Mouse (Mus musculus): ENCODE data around the gene Cygb. TPM values are rescaled to one million over a fixed set of nuclear protein-coding genes. Genes with fewer than 3 reads are reported as not detected.
"Not testable (repeated sequence)": the region's sequence is repeated elsewhere in the genome, so short reads cannot be mapped to it uniquely, and the experiment has no call there.

The Cygb gene
- polyA plus RNA-seq, 1 experiment from 2014 or later, result 12.3 TPM

- Histone ChIP-seq H3K27me3 (replicated peaks; ENCODE audit: control insufficient read depth, insufficient read depth, low read length) (no peaks in the 10 kb centered on the region), H3K36me3 (ENCODE audit: control insufficient read depth, insufficient read depth, low read length) (peaks cover 26% of the 10 kb centered on the region), H3K4me3 (ENCODE audit: low read length) (no peak overlapping the region), H3K9me3 (ENCODE audit: control insufficient read depth, low read length) (no peaks in the 10 kb centered on the region), H3K4me2 (ENCODE audit: low read depth, low read length) (no peak overlapping the region), H3K4me1 (ENCODE audit: control insufficient read depth, insufficient read depth, low read length) (peaks cover 29% of the 10 kb centered on the region), H3K27ac (ENCODE audit: low read length) (peak overlapping the region; percentile 72), H3K9ac (ENCODE audit: low read depth, low read length) (no peak overlapping the region)
- 86% methylated on average over 14 of the region's 14 CpGs for WGBS
- ATAC-seq, result no peak
Measured at GRCm38 (mm10) chr11:116676175-116676976, 22.3 kb upstream of the Cygb start.

GRCm38 (mm10) chr11:116675429-116675828 lies 21.3 kb upstream of the Cygb start:
- not testable (repeated sequence) for H3K9me3 ChIP-seq (ENCODE audit: control insufficient read depth, low read length); H3K27me3 ChIP-seq (replicated peaks; ENCODE audit: control insufficient read depth, insufficient read depth, low read length); H3K9ac ChIP-seq (ENCODE audit: low read depth, low read length); H3K4me3 ChIP-seq (ENCODE audit: low read length)
- peaks cover 35% of the 10 kb centered on the region for H3K4me1 ChIP-seq (ENCODE audit: control insufficient read depth, insufficient read depth, low read length)
- 0 out of 2 replicates have a peak overlapping the region, but pooled peaks have one; percentile 67 for H3K4me2 ChIP-seq (ENCODE audit: low read depth, low read length)
- H3K36me3 ChIP-seq (ENCODE audit: control insufficient read depth, insufficient read depth, low read length), result peaks cover 26% of the 10 kb centered on the region
- 60% methylated on average over 6 of the region's 6 CpGs for WGBS
- peak; percentile 34 for ATAC-seq
- H3K27ac ChIP-seq (ENCODE audit: low read length), result peak overlapping the region; percentile 88

GRCm38 (mm10) chr11:116674616-116675379 lies 20.7 kb upstream of the Cygb start:
- ATAC-seq, result peak; percentile 21; the same call in 1 of the 2 replicates
- Histone ChIP-seq H3K9ac (ENCODE audit: low read depth, low read length) (peak overlapping the region; percentile 25; the same call in 1 of the 2 replicates), H3K27me3 (replicated peaks; ENCODE audit: control insufficient read depth, insufficient read depth, low read length) (no peaks in the 10 kb centered on the region), H3K36me3 (ENCODE audit: control insufficient read depth, insufficient read depth, low read length) (peaks cover 24% of the 10 kb centered on the region), H3K9me3 (ENCODE audit: control insufficient read depth, low read length) (no peaks in the 10 kb centered on the region), H3K4me3 (ENCODE audit: low read length) (0 out of 2 replicates have a peak overlapping the region, but pooled peaks have one; percentile 4), H3K27ac (ENCODE audit: low read length) (peak overlapping the region; percentile 88), H3K4me1 (ENCODE audit: control insufficient read depth, insufficient read depth, low read length) (peaks cover 35% of the 10 kb centered on the region), H3K4me2 (ENCODE audit: low read depth, low read length) (peak overlapping the region; percentile 67)
- 72% methylated on average over 7 of the region's 7 CpGs for WGBS

GRCm38 (mm10) chr11:116673410-116673809 lies 19.3 kb upstream of the Cygb start:
- Histone ChIP-seq H3K4me1 (ENCODE audit: control insufficient read depth, insufficient read depth, low read length) (peaks cover 35% of the 10 kb centered on the region), H3K9ac (ENCODE audit: low read depth, low read length) (peak overlapping the region; percentile 94), H3K9me3 (ENCODE audit: control insufficient read depth, low read length) (no peaks in the 10 kb centered on the region), H3K36me3 (ENCODE audit: control insufficient read depth, insufficient read depth, low read length) (peaks cover 23% of the 10 kb centered on the region), H3K27ac (ENCODE audit: low read length) (peak overlapping the region; percentile 53), H3K4me3 (ENCODE audit: low read length) (peak overlapping the region; percentile 80), H3K4me2 (ENCODE audit: low read depth, low read length) (peak overlapping the region; percentile 67), H3K27me3 (replicated peaks; ENCODE audit: control insufficient read depth, insufficient read depth, low read length) (no peaks in the 10 kb centered on the region)
- no peak for ATAC-seq
- WGBS, result 80% methylated on average over 2 of the region's 2 CpGs

- H3K27ac ChIP-seq (ENCODE audit: low read length), result peak overlapping the region; percentile 27
- peak overlapping the region; percentile 80 for H3K4me3 ChIP-seq (ENCODE audit: low read length)
- ATAC-seq, result no peak
- H3K9ac ChIP-seq (ENCODE audit: low read depth, low read length), result peak overlapping the region; percentile 94
- H3K4me1 ChIP-seq (ENCODE audit: control insufficient read depth, insufficient read depth, low read length), result peaks cover 35% of the 10 kb centered on the region
- no peaks in the 10 kb centered on the region for H3K9me3 ChIP-seq (ENCODE audit: control insufficient read depth, low read length)
- H3K27me3 ChIP-seq (replicated peaks; ENCODE audit: control insufficient read depth, insufficient read depth, low read length), result no peaks in the 10 kb centered on the region
- 9% methylated on average over 7 of the region's 7 CpGs for WGBS
- H3K4me2 ChIP-seq (ENCODE audit: low read depth, low read length), result peak overlapping the region; percentile 67
- peaks cover 19% of the 10 kb centered on the region for H3K36me3 ChIP-seq (ENCODE audit: control insufficient read depth, insufficient read depth, low read length)
Measured at GRCm38 (mm10) chr11:116672595-116672994, 18.5 kb upstream of the Cygb start.

- Histone ChIP-seq H3K9ac (ENCODE audit: low read depth, low read length) (peak overlapping the region; percentile 94), H3K4me1 (ENCODE audit: control insufficient read depth, insufficient read depth, low read length) (peaks cover 35% of the 10 kb centered on the region), H3K4me3 (ENCODE audit: low read length) (peak overlapping the region; percentile 80), H3K27ac (ENCODE audit: low read length) (peak overlapping the region; percentile 82), H3K36me3 (ENCODE audit: control insufficient read depth, insufficient read depth, low read length) (peaks cover 19% of the 10 kb centered on the region), H3K27me3 (replicated peaks; ENCODE audit: control insufficient read depth, insufficient read depth, low read length) (no peaks in the 10 kb centered on the region), H3K9me3 (ENCODE audit: control insufficient read depth, low read length) (no peaks in the 10 kb centered on the region), H3K4me2 (ENCODE audit: low read depth, low read length) (peak overlapping the region; percentile 67)
- ATAC-seq, result no peak
- 1% methylated on average over 24 of the region's 24 CpGs for WGBS
Measured at GRCm38 (mm10) chr11:116671845-116672434, 17.8 kb upstream of the Cygb start.

- WGBS, result under 1% methylated on average over 45 of the region's 45 CpGs
- peaks cover 16% of the 10 kb centered on the region for H3K36me3 ChIP-seq (ENCODE audit: control insufficient read depth, insufficient read depth, low read length)
- no peaks in the 10 kb centered on the region for H3K27me3 ChIP-seq (replicated peaks; ENCODE audit: control insufficient read depth, insufficient read depth, low read length)
- H3K4me2 ChIP-seq (ENCODE audit: low read depth, low read length), result peak overlapping the region; percentile 67
- peak overlapping the region; percentile 82 for H3K27ac ChIP-seq (ENCODE audit: low read length)
- H3K9ac ChIP-seq (ENCODE audit: low read depth, low read length), result peak overlapping the region; percentile 94
- H3K4me1 ChIP-seq (ENCODE audit: control insufficient read depth, insufficient read depth, low read length), result peaks cover 35% of the 10 kb centered on the region
- ATAC-seq, result peak; percentile 82
- H3K9me3 ChIP-seq (ENCODE audit: control insufficient read depth, low read length), result no peaks in the 10 kb centered on the region
- H3K4me3 ChIP-seq (ENCODE audit: low read length), result peak overlapping the region; percentile 80
Measured at GRCm38 (mm10) chr11:116671112-116671844, 17.2 kb upstream of the Cygb start.

GRCm38 (mm10) chr11:116670386-116670785 lies 16.3 kb upstream of the Cygb start:
- H3K4me1 ChIP-seq (ENCODE audit: control insufficient read depth, insufficient read depth, low read length), result peaks cover 30% of the 10 kb centered on the region
- H3K4me3 ChIP-seq (ENCODE audit: low read length), result no peak overlapping the region
- H3K9ac ChIP-seq (ENCODE audit: low read depth, low read length), result no peak overlapping the region
- H3K9me3 ChIP-seq (ENCODE audit: control insufficient read depth, low read length), result no peaks in the 10 kb centered on the region
- H3K4me2 ChIP-seq (ENCODE audit: low read depth, low read length), result no peak overlapping the region
- no peak overlapping the region for H3K27ac ChIP-seq (ENCODE audit: low read length)
- peaks cover 10% of the 10 kb centered on the region; the same call in 1 of the 2 replicates for H3K36me3 ChIP-seq (ENCODE audit: control insufficient read depth, insufficient read depth, low read length)
- H3K27me3 ChIP-seq (replicated peaks; ENCODE audit: control insufficient read depth, insufficient read depth, low read length), result no peaks in the 10 kb centered on the region
- ATAC-seq, result no peak
- 82% methylated on average over 7 of the region's 7 CpGs for WGBS

Measured in intestine, embryonic 16.5 days (tissue).